18 mouse cellular contexts compared by ENCODE assay signal in the genomic region with DNA sequence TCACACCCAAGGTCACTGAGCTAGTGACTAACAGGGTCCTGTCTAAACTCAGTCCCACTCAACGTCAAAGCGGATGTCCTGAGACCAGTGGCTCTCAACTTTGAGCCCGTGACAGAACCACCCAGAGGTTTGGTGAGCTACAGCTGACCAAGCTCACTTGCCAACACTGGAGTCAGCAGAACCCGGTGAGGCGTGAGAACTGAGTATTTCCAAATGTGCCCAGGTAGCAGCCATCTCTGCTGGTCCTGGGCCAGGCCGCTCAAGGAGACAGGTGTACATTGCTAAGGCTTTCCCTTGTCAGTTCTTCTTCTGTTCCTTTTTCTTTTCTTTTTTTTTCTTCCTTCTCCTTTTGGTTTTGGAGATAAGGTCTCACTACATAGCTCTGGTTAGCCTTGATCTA.
"Had no signal": no experiment of that assay in that cellular context is flagged by ENCODE, and none has a peak within 500 bp of the region (broad histone marks: within the 10 kb centered on the region; RNA-seq: fewer than 3 reads in every experiment).

No protein-coding gene starts in this region.

- H3K27ac ChIP-seq: intestine, embryonic 15.5 days; kidney, postnatal 0 days; limb, embryonic 10.5 days; limb, embryonic 13.5 days; liver, embryonic 13.5 days; midbrain, embryonic 12.5 days; midbrain, embryonic 15.5 days; neural tube, embryonic 12.5 days; neural tube, embryonic 15.5 days; stomach, postnatal 0 days had no signal

- H3K9me3 ChIP-seq: intestine, embryonic 15.5 days; limb, embryonic 10.5 days; limb, embryonic 13.5 days; liver, embryonic 13.5 days; midbrain, embryonic 12.5 days; midbrain, embryonic 15.5 days; neural tube, embryonic 12.5 days; neural tube, embryonic 15.5 days had no signal

- DNase-seq: liver, embryonic 13.5 days; lung, adult 2 months; lung, postnatal 14 days; lung, postnatal 4 days; right cerebral cortex, adult 18-20 months; right cerebral cortex, postnatal 14 days; right cerebral cortex, postnatal 4 days; thymus, adult 2 months; thymus, postnatal 4 days had no signal

- H3K4me1 ChIP-seq: liver, embryonic 13.5 days; midbrain, embryonic 12.5 days; midbrain, embryonic 15.5 days had no signal

- H3K36me3 ChIP-seq: intestine, embryonic 15.5 days; limb, embryonic 10.5 days; limb, embryonic 13.5 days; liver, embryonic 13.5 days; midbrain, embryonic 12.5 days; midbrain, embryonic 15.5 days; neural tube, embryonic 12.5 days; neural tube, embryonic 15.5 days had no signal

- H3K4me3 ChIP-seq: intestine, embryonic 15.5 days; limb, embryonic 10.5 days; limb, embryonic 13.5 days; liver, embryonic 13.5 days; midbrain, embryonic 12.5 days; midbrain, embryonic 15.5 days; neural tube, embryonic 12.5 days; neural tube, embryonic 15.5 days had no signal

- ATAC-seq: intestine, embryonic 15.5 days; midbrain, embryonic 15.5 days had no signal

- H3K4me2 ChIP-seq: intestine, embryonic 15.5 days; limb, embryonic 13.5 days; liver, embryonic 13.5 days; midbrain, embryonic 12.5 days; midbrain, embryonic 15.5 days; neural tube, embryonic 12.5 days; neural tube, embryonic 15.5 days had no signal

- H3K9ac ChIP-seq: intestine, embryonic 15.5 days; limb, embryonic 13.5 days; liver, embryonic 13.5 days; midbrain, embryonic 12.5 days; midbrain, embryonic 15.5 days; neural tube, embryonic 12.5 days; neural tube, embryonic 15.5 days had no signal

- H3K27me3 ChIP-seq: intestine, embryonic 15.5 days; limb, embryonic 13.5 days; liver, embryonic 13.5 days; midbrain, embryonic 12.5 days; midbrain, embryonic 15.5 days; neural tube, embryonic 12.5 days; neural tube, embryonic 15.5 days had no signal
